ENCODE assay signal across 13 mouse cellular contexts in genomic region chr13:97857860-97858259, GRCm38 (mm10).
DNase-seq lines count a peak whose midpoint lies in the region; ATAC-seq and TF ChIP-seq lines count a peak whose summit lies in the region.
"Had no signal": no experiment of that assay in that cellular context is flagged by ENCODE, and none has a peak within 500 bp of the region (broad histone marks: within the 10 kb centered on the region; RNA-seq: fewer than 3 reads in every experiment).

No protein-coding gene starts in this region.

- no peaks in the 10 kb centered on the region for H3K4me1 ChIP-seq in lung, embryonic 14.5 days (ENCODE audit: insufficient read depth)
- no peaks in the 10 kb centered on the region for H3K4me1 ChIP-seq in lung, adult 2 months (ENCODE audit: control insufficient read depth, insufficient read depth, low read length)
- peaks cover 4% of the 10 kb centered on the region for H3K4me1 ChIP-seq in liver, adult 2 months (ENCODE audit: control insufficient read depth, insufficient read depth, low read length)
- no peaks in the 10 kb centered on the region for H3K4me1 ChIP-seq in forebrain, embryonic 16.5 days (replicated peaks; ENCODE audit: control insufficient read depth, insufficient read depth, low read length)
- H3K4me1 ChIP-seq: embryonic facial prominence, embryonic 15.5 days had no signal

- DNase-seq in lung, embryonic 14.5 days, result peak; percentile 25
- no peak for DNase-seq in lung, adult 2 months
- peak; percentile 36 for DNase-seq in MEL-GATA-1-ER (ENCODE audit: extremely low read depth, low read depth)
- DNase-seq in liver, adult 2 months (ENCODE audit: extremely low read depth, low read depth, low spot score), result peak; percentile 11
- DNase-seq in left cerebral cortex, adult 18-20 months (ENCODE audit: low spot score in 2 of 2), result no peak
- DNase-seq: cerebellum, postnatal 36 days; kidney, adult 9 months; midbrain, embryonic 14.5 days had no signal

- no peaks in the 10 kb centered on the region for H3K9me3 ChIP-seq in lung, embryonic 14.5 days (ENCODE audit: low read depth, low read length)
- no peaks in the 10 kb centered on the region for H3K9me3 ChIP-seq in forebrain, embryonic 16.5 days (ENCODE audit: control insufficient read depth, low read length)
- H3K9me3 ChIP-seq: embryonic facial prominence, embryonic 15.5 days; limb, embryonic 15.5 days had no signal

- no peak overlapping the region for H3K4me3 ChIP-seq in lung, embryonic 14.5 days (ENCODE audit: low read depth, low read length)
- no peak overlapping the region for H3K4me3 ChIP-seq in lung, adult 2 months (replicated peaks; ENCODE audit: extremely low read depth, low read depth, low read length)
- H3K4me3 ChIP-seq in liver, adult 2 months (ENCODE audit: insufficient read depth, low read depth, low read length), result no peak overlapping the region
- no peak overlapping the region for H3K4me3 ChIP-seq in forebrain, embryonic 16.5 days (replicated peaks; ENCODE audit: low read length)
- H3K4me3 ChIP-seq: embryonic facial prominence, embryonic 15.5 days; limb, embryonic 15.5 days had no signal

- no peaks in the 10 kb centered on the region for H3K36me3 ChIP-seq in lung, embryonic 14.5 days (ENCODE audit: insufficient read depth)
- H3K36me3 ChIP-seq in liver, adult 2 months (ENCODE audit: control insufficient read depth, insufficient read depth, low read length), result no peaks in the 10 kb centered on the region
- H3K36me3 ChIP-seq in forebrain, embryonic 16.5 days (ENCODE audit: control insufficient read depth, insufficient read depth), result no peaks in the 10 kb centered on the region
- H3K36me3 ChIP-seq: embryonic facial prominence, embryonic 15.5 days; limb, embryonic 15.5 days had no signal

- no peaks in the 10 kb centered on the region for H3K27me3 ChIP-seq in lung, embryonic 14.5 days (ENCODE audit: insufficient read depth, low read length)
- no peaks in the 10 kb centered on the region for H3K27me3 ChIP-seq in liver, adult 2 months (ENCODE audit: control insufficient read depth, insufficient read depth, low read length)
- H3K27me3 ChIP-seq in forebrain, embryonic 16.5 days (replicated peaks; ENCODE audit: control insufficient read depth, insufficient read depth, low read length), result no peaks in the 10 kb centered on the region
- H3K27me3 ChIP-seq: embryonic facial prominence, embryonic 15.5 days; limb, embryonic 15.5 days had no signal

- ATAC-seq in lung, embryonic 14.5 days (ENCODE audit: insufficient read depth), result no peak
- ATAC-seq in monocyte, adult 5-6 weeks (replicated peaks; ENCODE audit: insufficient number of reproducible peaks, low FRiP score, low TSS enrichment, poor library complexity, severe bottlenecking), result peak; percentile 70
- ATAC-seq in forebrain, embryonic 16.5 days, result no peak
- no peak for ATAC-seq in erythroblast, adult 5-6 weeks (replicated peaks; ENCODE audit: low FRiP score, poor library complexity, severe bottlenecking)

- TF ChIP-seq CTCF in lung, embryonic 14.5 days (IDR thresholded peaks at IDR 0.05; ENCODE audit: low read depth), result no peak
- no peak for TF ChIP-seq CTCF in lung, adult 2 months (IDR thresholded peaks at IDR 0.05; ENCODE audit: insufficient read depth, low read length)
- TF ChIP-seq CTCF in liver, adult 2 months (IDR thresholded peaks at IDR 0.05; ENCODE audit: low read depth, low read length), result no peak

- no peak overlapping the region for H3K27ac ChIP-seq in lung, embryonic 14.5 days (ENCODE audit: low read depth)
- no peak overlapping the region for H3K27ac ChIP-seq in liver, adult 2 months (replicated peaks; ENCODE audit: insufficient read depth, low read depth, low read length)
- H3K27ac ChIP-seq in forebrain, embryonic 16.5 days (ENCODE audit: low read length), result no peak overlapping the region
- H3K27ac ChIP-seq: embryonic facial prominence, embryonic 15.5 days; limb, embryonic 15.5 days had no signal

- TF ChIP-seq POLR2A in lung, adult 2 months (IDR thresholded peaks at IDR 0.05; ENCODE audit: borderline replicate concordance, extremely low read depth, low read depth, low read length), result no peak
- no peak for TF ChIP-seq POLR2A in liver, adult 2 months (IDR thresholded peaks at IDR 0.05; ENCODE audit: extremely low read depth, insufficient read depth, low read length)

- H3K79me2 ChIP-seq in liver, adult 2 months (ENCODE audit: control insufficient read depth, insufficient read depth, low read length), result no peaks in the 10 kb centered on the region

- no peak overlapping the region for H3K9ac ChIP-seq in lung, embryonic 14.5 days
- H3K9ac ChIP-seq in liver, adult 2 months (ENCODE audit: low read depth, low read length), result no peak overlapping the region
- H3K9ac ChIP-seq in forebrain, embryonic 16.5 days (replicated peaks; ENCODE audit: low read depth, low read length), result no peak overlapping the region
- H3K9ac ChIP-seq: embryonic facial prominence, embryonic 15.5 days; limb, embryonic 15.5 days had no signal

- no peak overlapping the region for H3K4me2 ChIP-seq in lung, embryonic 14.5 days
- no peak overlapping the region for H3K4me2 ChIP-seq in forebrain, embryonic 16.5 days (ENCODE audit: low read length)
- H3K4me2 ChIP-seq: embryonic facial prominence, embryonic 15.5 days; limb, embryonic 15.5 days had no signal

- 57% methylated on average over 6 of the region's 6 CpGs for WGBS in lung, embryonic 14.5 days
- WGBS in lung, adult 2 months, result 58% methylated on average over 6 of the region's 6 CpGs
- WGBS in liver, adult 2 months, result 75% methylated on average over 6 of the region's 6 CpGs
- WGBS in forebrain, embryonic 16.5 days, result 91% methylated on average over 6 of the region's 6 CpGs

Comparison
In these comparisons a context has a peak if more than half of its experiments do, and no peak if none do; other contexts are left out.
1. DNase-seq: peak in lung, embryonic 14.5 days (single experiment), MEL-GATA-1-ER (single experiment) and liver, adult 2 months (single experiment); none in lung, adult 2 months (single experiment) and left cerebral cortex, adult 18-20 months (0 of 2).